Mouse (Mus musculus) bone marrow, adult 2 months (tissue): ENCODE data around the gene Ppp1r27.

ENCODE experiments used
- CTCF ChIP-seq: fragments of 200-500 bp; IDR thresholded peaks from 2 replicates; pipeline ENCODE4 v1.5.1; 2011; ENCODE audit warnings: low read length, control low read depth; ENCODE audit not compliant: control insufficient read depth, insufficient read depth
- POLR2A ChIP-seq: fragments of 200-500 bp; IDR thresholded peaks from 2 replicates; pipeline ENCODE4 v1.6.1; 2011; ENCODE audit warnings: low read depth, mild to moderate bottlenecking, control low read depth, low read length, borderline replicate concordance; ENCODE audit not compliant: control insufficient read depth

- TF ChIP-seq CTCF (no peak), POLR2A (no peak)
Observed at GRCm38 (mm10) chr11:120517147-120517546, 33.8 kb downstream of the Ppp1r27 start.
